Mouse (Mus musculus) CH12.LX (cell line): Measurements from ENCODE around the gene Rccd1. TPM values are rescaled to one million over a fixed set of nuclear protein-coding genes. Genes with fewer than 3 reads are reported as not detected.

ENCODE experiments used
- DNase-seq: peaks from one replicate; pipeline ENCODE4 v3.0.0-alpha.2; 2013; ENCODE audit errors: extremely low read depth
- H3K27ac ChIP-seq: 2 replicates; pipeline ENCODE4 v1.5.1; 2012; ENCODE audit warnings: low read depth, mild to moderate bottlenecking, control low read depth, moderate library complexity; ENCODE audit not compliant: insufficient read depth
- H3K27me3 ChIP-seq: replicated peaks from 2 replicates; pipeline ENCODE3; 2012; ENCODE audit warnings: inconsistent platforms
- H3K36me3 ChIP-seq, 2 experiments: replicated peaks in 1 of 2; 2 replicates each; pipeline versions ENCODE3 to v1.6.1; 2012; ENCODE audit warnings: inconsistent platforms in 1 of 2, low read length in 1 of 2, mild to moderate bottlenecking in 1 of 2, mixed read lengths in 1 of 2, moderate library complexity in 1 of 2; ENCODE audit not compliant: control insufficient read depth in 1 of 2, insufficient read depth in 1 of 2
- H3K4me1 ChIP-seq, 2 experiments: 2 replicates each; pipeline ENCODE4 v1.6.1; 2012; ENCODE audit warnings: inconsistent platforms in 1 of 2, moderate library complexity in 1 of 2; ENCODE audit not compliant: insufficient read depth in 2 of 2, control insufficient read depth in 1 of 2
- H3K4me2 ChIP-seq: 2 replicates; pipeline ENCODE4 v1.6.1; 2012; ENCODE audit warnings: low read depth, mild to moderate bottlenecking, control low read depth; ENCODE audit not compliant: poor library complexity, insufficient read depth, severe bottlenecking
- H3K4me3 ChIP-seq, 3 experiments: fragments of 150-350 bp in 1 of 3; sonication (generic) in 1 of 3; replicated peaks in 1 of 3; 2 replicates each; pipeline versions ENCODE3 to v1.5.1; 2011 to 2012; ENCODE audit warnings: low read depth in 2 of 3, low read length in 2 of 3, mild to moderate bottlenecking in 2 of 3, moderate library complexity in 2 of 3, control low read depth in 1 of 3, improper control_type of control experiment in 1 of 3, inconsistent platforms in 1 of 3, mixed read lengths in 1 of 3; ENCODE audit not compliant: poor library complexity in 1 of 3
- H3K79me2 ChIP-seq: replicated peaks from 2 replicates; pipeline ENCODE4 v1.6.1; 2012; ENCODE audit warnings: mild to moderate bottlenecking, moderate library complexity; ENCODE audit not compliant: control insufficient read depth, poor library complexity, insufficient read depth, severe bottlenecking; ENCODE audit errors: extremely low read depth
- H3K9ac ChIP-seq: 2 replicates; pipeline ENCODE4 v1.6.1; 2012; ENCODE audit warnings: low read depth, mild to moderate bottlenecking, control low read depth, moderate library complexity; ENCODE audit not compliant: insufficient read depth
- H3K9me3 ChIP-seq: replicated peaks from 2 replicates; pipeline ENCODE3; 2012; ENCODE audit warnings: low read length, inconsistent platforms, mixed read lengths
- BHLHE40 ChIP-seq: IDR thresholded peaks from 2 replicates; pipeline ENCODE4 v1.6.1; 2011; ENCODE audit warnings: mild to moderate bottlenecking, low read depth, low read length, improper control_type of control experiment
- CHD1 ChIP-seq: IDR thresholded peaks from 2 replicates; pipeline ENCODE4 v1.6.1; 2012; ENCODE audit warnings: low read depth, low read length, improper control_type of control experiment, inconsistent platforms
- CHD2 ChIP-seq: IDR thresholded peaks from 2 replicates; pipeline ENCODE4 v1.6.1; 2011; ENCODE audit warnings: low read length, improper control_type of control experiment
- ELF1 ChIP-seq: IDR thresholded peaks from 2 replicates; pipeline ENCODE4 v1.6.1; 2014; ENCODE audit warnings: low read depth, mild to moderate bottlenecking, inconsistent platforms, low read length, improper control_type of control experiment
- GABPA ChIP-seq: IDR thresholded peaks from 2 replicates; pipeline ENCODE4 v1.6.1; 2012; ENCODE audit warnings: low read depth, low read length, improper control_type of control experiment, inconsistent platforms; ENCODE audit not compliant: insufficient replicate concordance
- HCFC1 ChIP-seq: IDR thresholded peaks from 2 replicates; pipeline ENCODE4 v1.6.1; 2012; ENCODE audit warnings: low read depth, mild to moderate bottlenecking, inconsistent platforms, low read length, improper control_type of control experiment
- IRF4 ChIP-seq: IDR thresholded peaks from 2 replicates; pipeline ENCODE4 v1.6.1; 2014; ENCODE audit warnings: low read depth, mild to moderate bottlenecking, inconsistent platforms, low read length, improper control_type of control experiment
- KAT2A ChIP-seq: IDR thresholded peaks from 2 replicates; pipeline ENCODE4 v1.6.1; 2012; ENCODE audit warnings: low read length, improper control_type of control experiment, inconsistent platforms; ENCODE audit not compliant: insufficient replicate concordance
- MAFK ChIP-seq: IDR thresholded peaks from 2 replicates; pipeline ENCODE4 v1.6.1; 2011; ENCODE audit warnings: low read length, improper control_type of control experiment; ENCODE audit not compliant: insufficient replicate concordance
- MEF2A ChIP-seq: IDR thresholded peaks from 2 replicates; pipeline ENCODE4 v1.6.1; 2014; ENCODE audit warnings: low read depth, mild to moderate bottlenecking, inconsistent platforms, low read length, improper control_type of control experiment, borderline replicate concordance
- MXI1 ChIP-seq: IDR thresholded peaks from 2 replicates; pipeline ENCODE4 v1.6.1; 2011; ENCODE audit warnings: mild to moderate bottlenecking, low read depth, low read length, improper control_type of control experiment
- MYC ChIP-seq: IDR thresholded peaks from 2 replicates; pipeline ENCODE4 v1.6.1; 2011; ENCODE audit warnings: low read depth, mild to moderate bottlenecking, improper control_type of control experiment, low read length
- NRF1 ChIP-seq: IDR thresholded peaks from 2 replicates; pipeline ENCODE4 v1.6.1; 2014; ENCODE audit warnings: low read depth, mild to moderate bottlenecking, inconsistent platforms, low read length, improper control_type of control experiment, moderate library complexity
- POLR2AphosphoS2 ChIP-seq: IDR thresholded peaks from 2 replicates; pipeline ENCODE4 v1.6.1; 2011; ENCODE audit warnings: low read depth, low read length, improper control_type of control experiment
- RAD21 ChIP-seq: IDR thresholded peaks from 2 replicates; pipeline ENCODE4 v1.6.1; 2011; ENCODE audit warnings: low read depth, mild to moderate bottlenecking, low read length, improper control_type of control experiment, moderate library complexity
- TBP ChIP-seq: conservative IDR thresholded peaks from 2 replicates; pipeline ENCODE4 v1.6.1; 2011; ENCODE audit warnings: low read depth, low read length, improper control_type of control experiment
- TCF12 ChIP-seq: IDR thresholded peaks from 2 replicates; pipeline ENCODE4 v1.6.1; 2014; ENCODE audit warnings: low read depth, mild to moderate bottlenecking, inconsistent platforms, low read length, improper control_type of control experiment
- USF1 ChIP-seq: IDR thresholded peaks from 2 replicates; pipeline ENCODE4 v1.6.1; 2014; ENCODE audit warnings: low read depth, mild to moderate bottlenecking, inconsistent platforms, low read length, improper control_type of control experiment
- ZC3H11A ChIP-seq: IDR thresholded peaks from 2 replicates; pipeline ENCODE4 v1.6.1; 2012; ENCODE audit warnings: low read depth, mild to moderate bottlenecking, inconsistent platforms, low read length, improper control_type of control experiment
- ZKSCAN1 ChIP-seq: IDR thresholded peaks from 2 replicates; pipeline ENCODE4 v1.6.1; 2012; ENCODE audit warnings: low read depth, inconsistent platforms, low read length, improper control_type of control experiment, borderline replicate concordance
- dilution Hi-C: fragments of 300-500 bp; cut with MboI; formaldehyde crosslinking; loops from 2 replicates; pipeline ENCODE4 v1.14.3; 2020; ENCODE audit warnings: low sequenced_read_pairs; ENCODE audit not compliant: extremely low pct_unique_long_range_greater_than_20kb, extremely low pct_ligation_motif_present
- in situ Hi-C: fragments of 300-500 bp; cut with MboI; formaldehyde crosslinking; loops from 3 replicates; pipeline ENCODE4 v1.14.3; 2019; ENCODE audit warnings: low sequenced_read_pairs, low pct_ligation_motif_present, low pct_unique_long_range_greater_than_20kb, mixed read lengths
- polyA plus RNA-seq: library from polyadenylated mRNA; unstranded; fragments of >175 nt; gene quantifications from 2 replicates; pipeline ENCODE4 v1.2.1, GENCODE M21; 2012; ENCODE audit warnings: low read depth; ENCODE audit not compliant: insufficient read length
- total RNA-seq, 2 experiments: library from RNA; depleted of rRNA; stranded (reverse); fragments of 300-350 nt in 1 of 2; fragments of >200 nt in 1 of 2; gene quantifications; 2 replicates each; pipeline ENCODE4 v1.2.3; 2012 to 2014

Rccd1 gene
- total and polyA plus RNA-seq, 3 experiments, result 17.4 to 18.5 (median 18.3) TPM

GRCm38 (mm10) chr7:80368009-80368408 lies 43.8 kb upstream of the Rccd1 start:
- no peak for DNase-seq
- Histone ChIP-seq H3K9ac (no peak overlapping the region), H3K36me3 (peaks cover 45 to 50% of the 10 kb centered on the region in 2 experiments), H3K9me3 (no peaks in the 10 kb centered on the region), H3K4me1 (peaks cover 7 to 42% of the 10 kb centered on the region in 2 experiments), H3K27ac (no peak overlapping the region), H3K79me2 (peaks cover 6% of the 10 kb centered on the region), H3K4me3 (no peak overlapping the region), H3K27me3 (no peaks in the 10 kb centered on the region), H3K4me2 (no peak overlapping the region)
- dilution Hi-C loops, result no loop called here
- TF ChIP-seq MXI1 (no peak), USF1 (no peak), NRF1 (no peak), CHD2 (no peak)
- in situ Hi-C loops, result no loop called here

DNA sequence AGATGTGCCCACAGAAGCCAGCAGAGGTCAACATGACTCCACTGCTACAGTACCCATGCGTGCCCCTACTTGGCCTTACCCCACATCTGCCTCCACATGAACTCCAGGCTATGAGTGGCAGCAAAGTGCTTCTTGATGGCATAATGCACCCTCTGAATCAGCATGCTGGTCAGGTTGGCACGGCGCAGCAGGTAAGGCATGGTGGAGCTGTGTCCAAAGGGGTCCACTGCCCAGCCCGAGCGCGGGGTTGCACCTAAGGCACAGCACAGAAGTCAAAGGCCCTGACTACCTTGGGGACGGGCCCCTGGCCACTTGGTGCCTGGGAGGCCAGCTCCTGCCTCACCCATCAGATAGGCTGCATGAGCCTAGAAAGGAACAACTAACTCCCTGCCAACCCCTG lies 43.0 kb upstream of the Rccd1 start:
- peaks cover 6 to 34% of the 10 kb centered on the region in 2 experiments for H3K4me1 ChIP-seq
- H3K27ac ChIP-seq, result no peak overlapping the region
- no peak overlapping the region for H3K9ac ChIP-seq
- H3K9me3 ChIP-seq, result no peaks in the 10 kb centered on the region
- in situ Hi-C loops, result no loop called here
- peaks cover 6% of the 10 kb centered on the region for H3K79me2 ChIP-seq
- no peak for TF ChIP-seq BHLHE40
- TF ChIP-seq MYC, result no peak
- no peak for TF ChIP-seq USF1
- no peak for TF ChIP-seq ELF1
- TF ChIP-seq TBP, result no peak
- no peak for TF ChIP-seq CHD1
- no peak for TF ChIP-seq GABPA
- TF ChIP-seq MEF2A, result no peak
- no peak for TF ChIP-seq TCF12
- TF ChIP-seq, all 38 proteins: peak for 0
- dilution Hi-C loops, result no loop called here
- no peak for DNase-seq
- Histone ChIP-seq H3K36me3 (peaks cover 53 to 58% of the 10 kb centered on the region in 2 experiments), H3K4me3 (no peak overlapping the region), H3K4me2 (no peak overlapping the region), H3K27me3 (no peaks in the 10 kb centered on the region)

DNA sequence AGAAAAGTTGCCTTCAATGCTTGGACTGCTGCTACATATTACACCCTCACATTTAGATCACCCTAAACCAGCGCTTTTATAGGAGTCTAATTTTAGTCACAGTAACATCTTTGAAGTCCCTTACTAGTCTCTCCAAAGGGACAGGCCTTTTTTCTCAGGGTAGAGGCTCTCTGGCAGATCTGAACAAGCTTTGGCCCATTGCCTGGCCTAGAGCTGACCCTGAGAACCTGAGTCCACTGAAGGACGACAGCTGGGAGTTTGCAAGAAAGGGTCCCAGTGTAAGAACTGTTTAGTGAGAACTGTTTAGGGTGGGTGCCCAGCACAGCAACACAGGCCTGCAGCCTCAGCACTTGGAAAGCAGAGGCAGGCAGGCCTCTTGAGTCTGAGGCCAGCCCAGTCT lies 41.5 kb upstream of the Rccd1 start:
- Histone ChIP-seq H3K36me3 (peaks cover 62 to 72% of the 10 kb centered on the region in 2 experiments), H3K27ac (no peak overlapping the region), H3K4me3 (no peak overlapping the region), H3K79me2 (peaks cover 6% of the 10 kb centered on the region), H3K9ac (no peak overlapping the region), H3K4me1 (peaks cover 6 to 27% of the 10 kb centered on the region in 2 experiments), H3K4me2 (no peak overlapping the region), H3K9me3 (no peaks in the 10 kb centered on the region), H3K27me3 (no peaks in the 10 kb centered on the region)
- no peak for DNase-seq
- no peak for TF ChIP-seq IRF4
- TF ChIP-seq MXI1, result no peak
- no peak for TF ChIP-seq RAD21
- TF ChIP-seq HCFC1, result no peak
- TF ChIP-seq TBP, result no peak
- TF ChIP-seq USF1, result no peak
- no peak for TF ChIP-seq MEF2A
- no peak for TF ChIP-seq TCF12
- TF ChIP-seq MYC, result no peak
- no peak for TF ChIP-seq CHD2
- TF ChIP-seq MAFK, result no peak
- no peak for TF ChIP-seq ZKSCAN1
- TF ChIP-seq ZC3H11A, result no peak
- no peak for TF ChIP-seq GABPA
- TF ChIP-seq POLR2AphosphoS2, result no peak
- TF ChIP-seq KAT2A, result no peak
- in situ Hi-C loops (no loop called here), dilution Hi-C loops (no loop called here)
